Comparison of ENCODE assay signal across 30 mouse cellular contexts in genomic region chr9:52802969-52803368, GRCm38 (mm10).
A peak's percentile ranks its signal among the peaks of the same experiment; 100 is the strongest.
DNase-seq lines count a peak whose midpoint lies in the region; ATAC-seq lines count a peak whose summit lies in the region.
"Had no signal": no experiment of that assay in that cellular context is flagged by ENCODE, and none has a peak within 500 bp of the region (broad histone marks: within the 10 kb centered on the region; RNA-seq: fewer than 3 reads in every experiment).

No protein-coding gene starts in this region.

- peak; percentile 46 for DNase-seq in heart, adult 11 months
- DNase-seq in heart, postnatal 4 days = no peak
- DNase-seq in ES-CJ7 (ENCODE audit: low read depth, low spot score) = peak; percentile 7
- peak; percentile 77 for DNase-seq in R1 (ENCODE audit: low read depth, low spot score)
- DNase-seq in ZHBTc4 (ENCODE audit: low read depth, low spot score) = peak; percentile 10
- no peak for DNase-seq in thymus, postnatal 10 days (ENCODE audit: low spot score in 2 of 2)
- DNase-seq in frontal cortex, postnatal 36 days (ENCODE audit: low spot score in 2 of 2) = no peak
- DNase-seq: adrenal gland, adult 2 months; adrenal gland, postnatal 10 days; adrenal gland, postnatal 25 days; B cell, adult 2 months; cerebellum, adult 11 months; cerebellum, adult 18-20 months; cerebellum, adult 8-10 months; cerebellum, adult 9-11 months; cerebellum, postnatal 14 days; cerebellum, postnatal 36 days; embryo, embryonic 11 days had no signal

- 96% methylated on average over 13 of the region's 13 CpGs for WGBS in hindbrain, embryonic 16.5 days

- H3K4me3 ChIP-seq in hindbrain, embryonic 16.5 days (ENCODE audit: low read length) = no peak overlapping the region
- H3K4me3 ChIP-seq: embryonic facial prominence, embryonic 13.5 days; embryonic facial prominence, embryonic 15.5 days; erythroblast, embryonic 14.5 days; forebrain, embryonic 10.5 days; forebrain, embryonic 12.5 days had no signal

- no peak overlapping the region for H3K9ac ChIP-seq in hindbrain, embryonic 16.5 days (ENCODE audit: low read depth, low read length)
- H3K9ac ChIP-seq: embryonic facial prominence, embryonic 13.5 days; embryonic facial prominence, embryonic 15.5 days; forebrain, embryonic 12.5 days had no signal

- no peaks in the 10 kb centered on the region for H3K9me3 ChIP-seq in hindbrain, embryonic 16.5 days (ENCODE audit: control insufficient read depth, low read length)
- H3K9me3 ChIP-seq: embryonic facial prominence, embryonic 13.5 days; embryonic facial prominence, embryonic 15.5 days; forebrain, embryonic 10.5 days; forebrain, embryonic 12.5 days; G1E had no signal

- no peaks in the 10 kb centered on the region for H3K27me3 ChIP-seq in hindbrain, embryonic 16.5 days (replicated peaks; ENCODE audit: control insufficient read depth, insufficient read depth, low read length)
- H3K27me3 ChIP-seq: CH12.LX; embryonic facial prominence, embryonic 13.5 days; embryonic facial prominence, embryonic 15.5 days; forebrain, embryonic 12.5 days had no signal

- no peak for ATAC-seq in hindbrain, embryonic 16.5 days
- ATAC-seq: CD4-positive, CD25-positive, alpha-beta regulatory T cell, adult 4 months; forebrain, embryonic 14.5 days; forebrain, embryonic 16.5 days; Patski had no signal

- no peak overlapping the region for H3K4me2 ChIP-seq in hindbrain, embryonic 16.5 days (ENCODE audit: low read length)
- H3K4me2 ChIP-seq: embryonic facial prominence, embryonic 13.5 days; embryonic facial prominence, embryonic 15.5 days; forebrain, embryonic 12.5 days had no signal

- H3K4me1 ChIP-seq in hindbrain, embryonic 16.5 days (ENCODE audit: control insufficient read depth, insufficient read depth, low read depth, low read length) = no peaks in the 10 kb centered on the region
- H3K4me1 ChIP-seq: embryonic facial prominence, embryonic 13.5 days; embryonic facial prominence, embryonic 15.5 days; forebrain, embryonic 10.5 days; forebrain, embryonic 12.5 days had no signal

- no peak overlapping the region for H3K27ac ChIP-seq in hindbrain, embryonic 16.5 days (ENCODE audit: low read depth, low read length)
- H3K27ac ChIP-seq: embryonic facial prominence, embryonic 13.5 days; embryonic facial prominence, embryonic 15.5 days; forebrain, embryonic 10.5 days; forebrain, embryonic 12.5 days had no signal

- H3K36me3 ChIP-seq in hindbrain, embryonic 16.5 days (ENCODE audit: control insufficient read depth, insufficient read depth, low read length) = no peaks in the 10 kb centered on the region
- H3K36me3 ChIP-seq: embryonic facial prominence, embryonic 13.5 days; embryonic facial prominence, embryonic 15.5 days; forebrain, embryonic 10.5 days; forebrain, embryonic 12.5 days; G1E had no signal

Comparison
In these comparisons a context has a peak if more than half of its experiments do, and no peak if none do; other contexts are left out.
1. DNase-seq: peak in heart, adult 11 months (single experiment), ES-CJ7 (single experiment), R1 (single experiment) and ZHBTc4 (single experiment); none in heart, postnatal 4 days (single experiment), thymus, postnatal 10 days (0 of 2) and frontal cortex, postnatal 36 days (0 of 2).